Mouse (Mus musculus): ENCODE measurements around the gene Fcgr2b. TPM values are rescaled to one million over a fixed set of nuclear protein-coding genes. Genes with fewer than 3 reads are reported as not detected.
A peak's percentile ranks its signal among the peaks of the same experiment; 100 is the strongest.

The Fcgr2b gene
- polyA plus RNA-seq, 1 experiment, result 11.9 TPM

DNA sequence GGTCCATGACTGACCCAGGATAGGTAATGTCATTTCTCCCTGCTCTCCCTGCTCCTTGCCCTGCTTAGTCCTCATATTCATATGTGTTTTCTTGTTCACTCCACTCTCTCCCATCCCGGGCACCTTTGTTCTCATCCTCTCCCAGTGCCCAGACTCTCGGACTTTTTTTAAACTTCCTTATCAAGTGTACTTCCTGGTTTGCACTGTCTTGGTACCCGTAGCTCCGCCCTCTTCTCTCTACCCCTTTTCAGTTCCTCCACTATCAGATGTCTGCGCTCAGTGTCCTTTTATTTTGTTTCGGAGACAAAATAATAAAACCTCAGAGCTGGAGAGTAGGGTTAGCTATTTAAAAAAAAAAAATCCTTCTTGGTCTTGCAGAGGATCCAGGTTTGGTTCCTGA is 51.9 kb downstream of the Fcgr2b start:
- H3K4me1 ChIP-seq (ENCODE audit: control insufficient read depth, insufficient read depth, insufficient read length, low read length), result no peaks in the 10 kb centered on the region

GRCm38 (mm10) chr1:170919308-170919707 is 57.0 kb downstream of the Fcgr2b start:
- no peak overlapping the region for H3K27ac ChIP-seq (replicated peaks; ENCODE audit: low read depth, low read length)
- no peak overlapping the region for H3K4me3 ChIP-seq (ENCODE audit: insufficient read depth, low read depth, low read length)
- H3K4me1 ChIP-seq (ENCODE audit: control insufficient read depth, insufficient read depth, insufficient read length, low read length), result no peaks in the 10 kb centered on the region

More for the DNA sequence above, 51.9 kb downstream of the Fcgr2b start:
- H3K27ac ChIP-seq (replicated peaks; ENCODE audit: low read depth, low read length), result peak overlapping the region; percentile 52; the same call in 1 of the 2 replicates
- H3K4me3 ChIP-seq (ENCODE audit: insufficient read depth, low read depth, low read length), result no peak overlapping the region; the same call in 1 of the 2 replicates

- Histone ChIP-seq H3K4me1 (ENCODE audit: control insufficient read depth, insufficient read depth, insufficient read length, low read length) (no peaks in the 10 kb centered on the region), H3K27ac (replicated peaks; ENCODE audit: low read depth, low read length) (no peak overlapping the region), H3K4me3 (ENCODE audit: insufficient read depth, low read depth, low read length) (no peak overlapping the region)
These were observed 60.7 kb downstream of the Fcgr2b start for GRCm38 (mm10) chr1:170915657-170916056.

GRCm38 (mm10) chr1:170912891-170913615 is 63.3 kb downstream of the Fcgr2b start, which contains the start of gene Fcrlb:
TSS of gene Fcrlb (minus strand) at chr1:170912941.
- H3K4me3 ChIP-seq (ENCODE audit: insufficient read depth, low read depth, low read length), result no peak within 1 kb of the TSS
- no peaks in the 10 kb centered on the region for H3K4me1 ChIP-seq (ENCODE audit: control insufficient read depth, insufficient read depth, insufficient read length, low read length)
- H3K27ac ChIP-seq (replicated peaks; ENCODE audit: low read depth, low read length), result no peak within 1 kb of the TSS

- H3K4me1 ChIP-seq (ENCODE audit: control insufficient read depth, insufficient read depth, insufficient read length, low read length), result no peaks in the 10 kb centered on the region
- no peak overlapping the region for H3K4me3 ChIP-seq (ENCODE audit: insufficient read depth, low read depth, low read length)
- H3K27ac ChIP-seq (replicated peaks; ENCODE audit: low read depth, low read length), result no peak overlapping the region
These were observed 64.3 kb downstream of the Fcgr2b start for GRCm38 (mm10) chr1:170911907-170912660.

Other genes starting within 250 kb of the Fcgr2b start
- gene Atf6, start 108.8 kb downstream of the Fcgr2b start, polyA plus RNA-seq (2012; ENCODE audit: insufficient read depth, insufficient read length, missing spikeins), result 11.1 and 14.5 TPM in 2 replicates
- not detected in 2 replicates for gene Gm26620, start 91.5 kb downstream of the Fcgr2b start, polyA plus RNA-seq (2012; ENCODE audit: insufficient read depth, insufficient read length, missing spikeins)
- gene Dusp12, start 91.0 kb downstream of the Fcgr2b start, polyA plus RNA-seq (2012; ENCODE audit: insufficient read depth, insufficient read length, missing spikeins), result 6.1 and 12.9 TPM in 2 replicates
- gene Fcrlb, start 63.6 kb downstream of the Fcgr2b start, polyA plus RNA-seq (2012; ENCODE audit: insufficient read depth, insufficient read length, missing spikeins), result not detected in 2 replicates
- gene Fcrla, start 49.0 kb downstream of the Fcgr2b start, polyA plus RNA-seq (2012; ENCODE audit: insufficient read depth, insufficient read length, missing spikeins), result 1.8 TPM in 1 of 2 replicates, not detected in the other
- gene Fcgr4, start 42.4 kb upstream of the Fcgr2b start, polyA plus RNA-seq (2012; ENCODE audit: insufficient read depth, insufficient read length, missing spikeins), result 2.2 and 3.9 TPM in 2 replicates
- gene Fcgr3, start 88.4 kb upstream of the Fcgr2b start, polyA plus RNA-seq (2012; ENCODE audit: insufficient read depth, insufficient read length, missing spikeins), result 15.9 and 17.1 TPM in 2 replicates
- 2.6 and 11.0 TPM in 2 replicates for gene Cfap126, start 137.4 kb upstream of the Fcgr2b start, polyA plus RNA-seq (2012; ENCODE audit: insufficient read depth, insufficient read length, missing spikeins)
- gene Sdhc, start 174.1 kb upstream of the Fcgr2b start, polyA plus RNA-seq (2012; ENCODE audit: insufficient read depth, insufficient read length, missing spikeins), result 1,219 and 1,267 TPM in 2 replicates
- gene Mpz, start 174.2 kb upstream of the Fcgr2b start, polyA plus RNA-seq (2012; ENCODE audit: insufficient read depth, insufficient read length, missing spikeins), result 4.6 and 5.3 TPM in 2 replicates
- 3.3 and 4.2 TPM in 2 replicates for gene Pcp4l1, start 219.7 kb upstream of the Fcgr2b start, polyA plus RNA-seq (2012; ENCODE audit: insufficient read depth, insufficient read length, missing spikeins)
- not detected in 2 replicates for gene Nr1i3, start 237.4 kb upstream of the Fcgr2b start, polyA plus RNA-seq (2012; ENCODE audit: insufficient read depth, insufficient read length, missing spikeins)
- 59.3 and 65.5 TPM in 2 replicates for gene Tomm40l, start 246.0 kb upstream of the Fcgr2b start, polyA plus RNA-seq (2012; ENCODE audit: insufficient read depth, insufficient read length, missing spikeins)
- gene Apoa2, start 248.5 kb upstream of the Fcgr2b start, polyA plus RNA-seq (2012; ENCODE audit: insufficient read depth, insufficient read length, missing spikeins), result 3.5 and 19.0 TPM in 2 replicates